Comparison of ENCODE assay signal across 15 mouse cellular contexts in genomic region chr3:40398184-40398583, GRCm38 (mm10).
DNase-seq lines count a peak whose midpoint lies in the region; ATAC-seq lines count a peak whose summit lies in the region.
"Had no signal": no experiment of that assay in that cellular context is flagged by ENCODE, and none has a peak within 500 bp of the region (broad histone marks: within the 10 kb centered on the region; RNA-seq: fewer than 3 reads in every experiment).

No protein-coding gene starts in this region.

- WGBS in kidney, embryonic 16.5 days: 7% methylated on average over 12 of the region's 12 CpGs
- WGBS in neural tube, embryonic 14.5 days: 33% methylated on average over 12 of the region's 12 CpGs
- WGBS in midbrain, embryonic 15.5 days: 80% methylated on average over 12 of the region's 12 CpGs

- H3K9me3 ChIP-seq in kidney, embryonic 16.5 days (ENCODE audit: low read length): no peaks in the 10 kb centered on the region
- H3K9me3 ChIP-seq in neural tube, embryonic 14.5 days (ENCODE audit: control insufficient read depth, low read length): no peaks in the 10 kb centered on the region
- H3K9me3 ChIP-seq in midbrain, embryonic 15.5 days: no peaks in the 10 kb centered on the region
- H3K9me3 ChIP-seq: liver, embryonic 15.5 days; megakaryocyte, embryonic 14.5 days had no signal

- H3K4me3 ChIP-seq in kidney, embryonic 16.5 days (ENCODE audit: low read length): peak overlapping the region; percentile 12
- H3K4me3 ChIP-seq in neural tube, embryonic 14.5 days (ENCODE audit: low read depth, low read length): no peak overlapping the region
- H3K4me3 ChIP-seq in midbrain, embryonic 15.5 days: no peak overlapping the region
- H3K4me3 ChIP-seq: liver, embryonic 15.5 days; megakaryocyte, embryonic 14.5 days; myocyte had no signal

- peak; percentile 3 for DNase-seq in adrenal gland, adult 2 months
- no peak for DNase-seq in adrenal gland, postnatal 14 days
- DNase-seq in kidney, adult 8-10 months: no peak
- DNase-seq in kidney, postnatal 14 days: peak; percentile 8
- DNase-seq in urinary bladder, postnatal 25 days (ENCODE audit: low spot score): no peak
- DNase-seq: cerebellum, adult 11 months; forebrain, postnatal 0 days; heart, postnatal 14 days; right cerebral cortex, adult 18-20 months had no signal

- H3K27me3 ChIP-seq in kidney, embryonic 16.5 days (ENCODE audit: insufficient read depth, low read length): no peaks in the 10 kb centered on the region
- no peaks in the 10 kb centered on the region for H3K27me3 ChIP-seq in neural tube, embryonic 14.5 days (ENCODE audit: control insufficient read depth, insufficient read depth, low read length)
- no peaks in the 10 kb centered on the region for H3K27me3 ChIP-seq in midbrain, embryonic 15.5 days (replicated peaks)
- H3K27me3 ChIP-seq: liver, embryonic 15.5 days had no signal

- ATAC-seq in kidney, embryonic 16.5 days (ENCODE audit: low FRiP score, low TSS enrichment): peak; percentile 57; the same call in 1 of the 2 replicates
- ATAC-seq in neural tube, embryonic 14.5 days (ENCODE audit: low read depth): peak; percentile 54; the same call in 1 of the 2 replicates
- ATAC-seq in midbrain, embryonic 15.5 days (replicated peaks): no peak
- ATAC-seq: forebrain, postnatal 0 days had no signal

- H3K36me3 ChIP-seq in kidney, embryonic 16.5 days (ENCODE audit: insufficient read depth, low read length): no peaks in the 10 kb centered on the region
- H3K36me3 ChIP-seq in neural tube, embryonic 14.5 days (ENCODE audit: control insufficient read depth, insufficient read depth, low read length): no peaks in the 10 kb centered on the region
- no peaks in the 10 kb centered on the region for H3K36me3 ChIP-seq in midbrain, embryonic 15.5 days (replicated peaks)
- H3K36me3 ChIP-seq: liver, embryonic 15.5 days had no signal

- H3K9ac ChIP-seq in kidney, embryonic 16.5 days (replicated peaks; ENCODE audit: low read length): peak overlapping the region; percentile 27
- no peak overlapping the region for H3K9ac ChIP-seq in neural tube, embryonic 14.5 days (replicated peaks; ENCODE audit: low read depth, low read length)
- no peak overlapping the region for H3K9ac ChIP-seq in midbrain, embryonic 15.5 days
- H3K9ac ChIP-seq: forebrain, postnatal 0 days; liver, embryonic 15.5 days had no signal

- H3K4me1 ChIP-seq in kidney, embryonic 16.5 days (ENCODE audit: insufficient read depth, low read length): peaks cover 8% of the 10 kb centered on the region
- no peaks in the 10 kb centered on the region for H3K4me1 ChIP-seq in neural tube, embryonic 14.5 days (ENCODE audit: control insufficient read depth, insufficient read depth, low read length)
- H3K4me1 ChIP-seq in midbrain, embryonic 15.5 days: no peaks in the 10 kb centered on the region
- H3K4me1 ChIP-seq: liver, embryonic 15.5 days; megakaryocyte, embryonic 14.5 days had no signal

- H3K27ac ChIP-seq in kidney, embryonic 16.5 days (ENCODE audit: low read length): no peak overlapping the region
- no peak overlapping the region for H3K27ac ChIP-seq in neural tube, embryonic 14.5 days (ENCODE audit: low read depth, low read length)
- H3K27ac ChIP-seq in midbrain, embryonic 15.5 days: no peak overlapping the region
- H3K27ac ChIP-seq: liver, embryonic 15.5 days had no signal

- peak overlapping the region; percentile 46 for H3K4me2 ChIP-seq in kidney, embryonic 16.5 days (replicated peaks; ENCODE audit: low read depth, low read length)
- peak overlapping the region; percentile 24; the same call in 1 of the 2 replicates for H3K4me2 ChIP-seq in neural tube, embryonic 14.5 days (ENCODE audit: low read depth, low read length)
- no peak overlapping the region for H3K4me2 ChIP-seq in midbrain, embryonic 15.5 days
- H3K4me2 ChIP-seq: liver, embryonic 15.5 days had no signal

Comparison
In these comparisons a context has a peak if more than half of its experiments do, and no peak if none do; other contexts are left out.
1. DNase-seq: peak in adrenal gland, adult 2 months (single experiment) and kidney, postnatal 14 days (single experiment); none in adrenal gland, postnatal 14 days (single experiment), kidney, adult 8-10 months (0 of 2) and urinary bladder, postnatal 25 days (single experiment).